ENCODE assay signal across 13 mouse cellular contexts in genomic region chr4:115848990-115849677, GRCm38 (mm10). TPM values are rescaled to one million over a fixed set of nuclear protein-coding genes. Genes with fewer than 3 reads are reported as not detected.
DNase-seq lines count a peak whose midpoint lies in the region; ATAC-seq lines count a peak whose summit lies in the region.
"Had no signal": no experiment of that assay in that cellular context is flagged by ENCODE, and none has a peak within 500 bp of the region (broad histone marks: within the 10 kb centered on the region; RNA-seq: fewer than 3 reads in every experiment).

No protein-coding gene starts in this region.

- no peak overlapping the region for H3K9ac ChIP-seq in hindbrain, embryonic 14.5 days

- 73% methylated on average over 8 of the region's 8 CpGs for WGBS in hindbrain, embryonic 10.5 days
- WGBS in hindbrain, embryonic 14.5 days, result 71% methylated on average over 8 of the region's 8 CpGs

- H3K4me2 ChIP-seq in hindbrain, embryonic 14.5 days (replicated peaks), result no peak overlapping the region

- peak overlapping the region; percentile 59 for H3K27ac ChIP-seq in hindbrain, embryonic 10.5 days
- H3K27ac ChIP-seq in hindbrain, embryonic 14.5 days, result no peak overlapping the region
- H3K27ac ChIP-seq: gastrocnemius, adult 2 months; left cerebral cortex, adult 2 months had no signal

- H3K27me3 ChIP-seq in hindbrain, embryonic 10.5 days (ENCODE audit: insufficient read depth, poor library complexity, severe bottlenecking), result no peaks in the 10 kb centered on the region
- no peaks in the 10 kb centered on the region for H3K27me3 ChIP-seq in hindbrain, embryonic 14.5 days (ENCODE audit: control insufficient read depth, insufficient read depth, low read length)

- H3K9me3 ChIP-seq in hindbrain, embryonic 10.5 days, result no peaks in the 10 kb centered on the region
- no peaks in the 10 kb centered on the region for H3K9me3 ChIP-seq in hindbrain, embryonic 14.5 days (ENCODE audit: control insufficient read depth, low read length)

- ATAC-seq in hindbrain, embryonic 14.5 days (ENCODE audit: low FRiP score), result no peak

- DNase-seq in hindbrain, embryonic 10.5 days (ENCODE audit: low spot score), result no peak
- DNase-seq in hindbrain, embryonic 14.5 days (ENCODE audit: low spot score), result no peak
- DNase-seq in c-Kit-negative CD71-positive TER-119-positive erythroid progenitor cells, embryonic 14.5 days (ENCODE audit: low read depth, low spot score), result peak; percentile 82
- peak; percentile 90 for DNase-seq in liver
- peak; percentile 76 to 82 for DNase-seq in spleen, postnatal 4 days (ENCODE audit: low spot score in 2 of 2)
- no peak for DNase-seq in frontal cortex, postnatal 14 days (ENCODE audit: low spot score in 2 of 2)
- no peak for DNase-seq in layer of hippocampus, adult 9-10 months (ENCODE audit: low spot score)
- no peak for DNase-seq in kidney, postnatal 10 days
- DNase-seq: gastrocnemius, adult 2 months; kidney, adult 18-20 months had no signal

- H3K4me1 ChIP-seq in hindbrain, embryonic 10.5 days (replicated peaks), result no peaks in the 10 kb centered on the region
- H3K4me1 ChIP-seq in hindbrain, embryonic 14.5 days (replicated peaks; ENCODE audit: control insufficient read depth, insufficient read depth, low read length), result no peaks in the 10 kb centered on the region; the same call in 1 of the 2 replicates

- peaks cover 54% of the 10 kb centered on the region for H3K36me3 ChIP-seq in hindbrain, embryonic 10.5 days
- H3K36me3 ChIP-seq in hindbrain, embryonic 14.5 days (replicated peaks; ENCODE audit: control insufficient read depth, insufficient read depth), result peaks cover 9% of the 10 kb centered on the region; the same call in 1 of the 2 replicates

- H3K4me3 ChIP-seq in hindbrain, embryonic 10.5 days, result no peak overlapping the region
- H3K4me3 ChIP-seq in hindbrain, embryonic 14.5 days (replicated peaks; ENCODE audit: low read length), result no peak overlapping the region
- H3K4me3 ChIP-seq: gastrocnemius, adult 2 months; left cerebral cortex, adult 2 months had no signal

RNA-seq across cellular contexts. Expression of gene Mknk1, which starts 10.1 kb away (rescaled TPM):
- 26.0 and 30.7 TPM in 2 replicates for polyA plus RNA-seq in hindbrain, embryonic 10.5 days (2016; fragmentation: Nextera tagmentation; extraction: Ambion mirVana)
- polyA plus RNA-seq in hindbrain, embryonic 14.5 days (2014; fragmentation: Nextera tagmentation; extraction: Ambion mirVana), result 21.3 and 21.6 TPM in 2 replicates

RNA-seq across cellular contexts. Expression of gene Mob3c, which starts 21.2 kb away (rescaled TPM):
- polyA plus RNA-seq in hindbrain, embryonic 10.5 days (2016; fragmentation: Nextera tagmentation; extraction: Ambion mirVana), result 3.8 and 6.2 TPM in 2 replicates
- polyA plus RNA-seq in hindbrain, embryonic 14.5 days (2014; fragmentation: Nextera tagmentation; extraction: Ambion mirVana), result 5.5 and 5.8 TPM in 2 replicates

RNA-seq across cellular contexts. Expression of gene Kncn, which starts 35.1 kb away (rescaled TPM):
- polyA plus RNA-seq in hindbrain, embryonic 10.5 days (2016; fragmentation: Nextera tagmentation; extraction: Ambion mirVana), result not detected in 2 replicates
- 0.13 TPM in 1 of 2 replicates, not detected in the other for polyA plus RNA-seq in hindbrain, embryonic 14.5 days (2014; fragmentation: Nextera tagmentation; extraction: Ambion mirVana)
- polyA plus RNA-seq: embryonic facial prominence, embryonic 11.5 days had no signal

RNA-seq across cellular contexts. Expression of gene 6430628N08Rik, which starts 41.3 kb away (rescaled TPM):
- polyA plus RNA-seq in hindbrain, embryonic 10.5 days (2016; fragmentation: Nextera tagmentation; extraction: Ambion mirVana), result 0.10 TPM in 1 of 2 replicates, not detected in the other
- 0.13 TPM in 1 of 2 replicates, not detected in the other for polyA plus RNA-seq in hindbrain, embryonic 14.5 days (2014; fragmentation: Nextera tagmentation; extraction: Ambion mirVana)
- polyA plus RNA-seq: embryonic facial prominence, embryonic 11.5 days; neural tube, embryonic 14.5 days had no signal

Comparison
In these comparisons a context has a peak if more than half of its experiments do, and no peak if none do; other contexts are left out.
1. DNase-seq: peak in c-Kit-negative CD71-positive TER-119-positive erythroid progenitor cells, embryonic 14.5 days (single experiment), liver (single experiment) and spleen, postnatal 4 days (2 of 2); none in hindbrain, embryonic 10.5 days (single experiment), hindbrain, embryonic 14.5 days (single experiment), frontal cortex, postnatal 14 days (0 of 2), layer of hippocampus, adult 9-10 months (single experiment) and kidney, postnatal 10 days (single experiment).